Mouse (Mus musculus): ENCODE measurements around the gene Tmco4.
A peak's percentile ranks its signal among the peaks of the same experiment; 100 is the strongest.

Tmco4 gene

GRCm38 (mm10) chr4:138972827-138973718 lies at the start of gene Tmco4:
Gene Tmco4, plus strand, starts transcription at chr4:138972888.
- DNase-seq: peak; percentile 4 to 17

GRCm38 (mm10) chr4:138925561-138925960 lies 47.1 kb upstream of the Tmco4 start:
- DNase-seq: no peak

GRCm38 (mm10) chr4:138933862-138934261 lies 38.8 kb upstream of the Tmco4 start:
- DNase-seq: no peak

GRCm38 (mm10) chr4:138934456-138935145 lies 38.1 kb upstream of the Tmco4 start:
- DNase-seq: no peak

- DNase-seq: no peak
These were observed 34.0 kb upstream of the Tmco4 start for GRCm38 (mm10) chr4:138938495-138939269.

- no peak for DNase-seq
These were observed 33.2 kb upstream of the Tmco4 start for GRCm38 (mm10) chr4:138939481-138939880.

- DNase-seq: no peak
These were observed 31.3 kb upstream of the Tmco4 start for GRCm38 (mm10) chr4:138941401-138941800.

- DNase-seq: no peak
These were observed 30.7 kb upstream of the Tmco4 start for GRCm38 (mm10) chr4:138941966-138942365.

- peak in 1 of 2 experiments; percentile 11 for DNase-seq
These were observed 29.0 kb upstream of the Tmco4 start for GRCm38 (mm10) chr4:138943730-138944129.

GRCm38 (mm10) chr4:138948257-138948656 lies 24.4 kb upstream of the Tmco4 start:
- DNase-seq: no peak

- no peak for DNase-seq
These were observed 14.1 kb upstream of the Tmco4 start for GRCm38 (mm10) chr4:138958612-138959011.

- peak; percentile 24 for DNase-seq
These were observed 13.6 kb upstream of the Tmco4 start for GRCm38 (mm10) chr4:138959120-138959519.

GRCm38 (mm10) chr4:138959926-138960325 lies 12.8 kb upstream of the Tmco4 start:
- no peak for DNase-seq

GRCm38 (mm10) chr4:138962719-138963118 lies 10.0 kb upstream of the Tmco4 start:
- DNase-seq: no peak

GRCm38 (mm10) chr4:138965871-138966270 lies 6.8 kb upstream of the Tmco4 start:
- DNase-seq: no peak

GRCm38 (mm10) chr4:138966866-138967265 lies 5.8 kb upstream of the Tmco4 start, which contains the start of gene Rnf186:
Gene Rnf186, plus strand, starts transcription at chr4:138967112.
- no peak for DNase-seq

- DNase-seq: no peak
These were observed 5.2 kb upstream of the Tmco4 start for GRCm38 (mm10) chr4:138967485-138967884.

- no peak for DNase-seq
These were observed 3.7 kb upstream of the Tmco4 start for GRCm38 (mm10) chr4:138968772-138969556.

- DNase-seq: no peak
These were observed 3.0 kb upstream of the Tmco4 start for GRCm38 (mm10) chr4:138969736-138970135.

- no peak for DNase-seq
These were observed 1.3 kb upstream of the Tmco4 start for GRCm38 (mm10) chr4:138971371-138971770.

- DNase-seq: peak in 1 of 2 experiments; percentile 9
These were observed 405 bp upstream of the Tmco4 start for GRCm38 (mm10) chr4:138972139-138972826.

GRCm38 (mm10) chr4:138973719-138974115 lies 1.0 kb downstream of the Tmco4 start:
- peak in 1 of 2 experiments; percentile 5 for DNase-seq
